In genomic region chr11:87802621-87803020, GRCm38 (mm10) we compare ENCODE assay signal across 10 mouse cellular contexts. TPM values are rescaled to one million over a fixed set of nuclear protein-coding genes. Genes with fewer than 3 reads are reported as not detected.
DNase-seq lines count a peak whose midpoint lies in the region; ATAC-seq and TF ChIP-seq lines count a peak whose summit lies in the region.
"Had no signal": no experiment of that assay in that cellular context is flagged by ENCODE, and none has a peak within 500 bp of the region (broad histone marks: within the 10 kb centered on the region; RNA-seq: fewer than 3 reads in every experiment).

No protein-coding gene starts in this region.

- TF ChIP-seq POLR2A in cerebellum, adult 2 months (IDR thresholded peaks at IDR 0.05; ENCODE audit: borderline replicate concordance, insufficient read depth, low read length) = no peak
- TF ChIP-seq POLR2A in bone marrow, adult 2 months (IDR thresholded peaks at IDR 0.05; ENCODE audit: borderline replicate concordance, control insufficient read depth, low read depth, low read length) = no peak

- no peak for TF ChIP-seq EP300 in liver, postnatal 0 days (IDR thresholded peaks at IDR 0.05; ENCODE audit: low read depth)

- H3K9me3 ChIP-seq in liver, postnatal 0 days (ENCODE audit: low read length) = no peaks in the 10 kb centered on the region
- H3K9me3 ChIP-seq: G1E; limb, embryonic 15.5 days had no signal

- intact Hi-C loops in left cerebral cortex, adult 2 months (cut with DNase I) = no loop called here
- intact Hi-C loops in left cerebral cortex, postnatal 36 days (cut with DNase I) = loop anchor here (5.0 kb wide), 1 partner anchor 155 kb away; no protein-coding TSS in a partner anchor

- peak; percentile 53 for TF ChIP-seq CTCF in cerebellum, adult 2 months (IDR thresholded peaks at IDR 0.05; ENCODE audit: borderline replicate concordance, insufficient read depth, low read depth, low read length)
- TF ChIP-seq CTCF in left cerebral cortex, adult 2 months (IDR thresholded peaks at IDR 0.05) = peak; percentile 48
- TF ChIP-seq CTCF in bone marrow, adult 2 months (IDR thresholded peaks at IDR 0.05; ENCODE audit: control insufficient read depth, insufficient read depth, low read length) = peak; percentile 57
- peak; percentile 58 for TF ChIP-seq CTCF in liver, postnatal 0 days (IDR thresholded peaks at IDR 0.05; ENCODE audit: low read depth)

- ATAC-seq in liver, postnatal 0 days = no peak

- H3K36me3 ChIP-seq in liver, postnatal 0 days (replicated peaks; ENCODE audit: insufficient read depth, low read length) = no peaks in the 10 kb centered on the region
- H3K36me3 ChIP-seq: G1E; limb, embryonic 15.5 days had no signal

- no peak overlapping the region for H3K4me2 ChIP-seq in liver, postnatal 0 days (ENCODE audit: low read depth, low read length)
- H3K4me2 ChIP-seq: limb, embryonic 15.5 days had no signal

- no peaks in the 10 kb centered on the region for H3K27me3 ChIP-seq in cerebellum, adult 2 months (ENCODE audit: control insufficient read depth, insufficient read depth, low read length)
- no peaks in the 10 kb centered on the region for H3K27me3 ChIP-seq in liver, postnatal 0 days (ENCODE audit: insufficient read depth, low read length)
- H3K27me3 ChIP-seq: limb, embryonic 15.5 days had no signal

- H3K4me3 ChIP-seq in cerebellum, adult 2 months (replicated peaks; ENCODE audit: insufficient read depth, low read depth, low read length) = no peak overlapping the region
- no peak overlapping the region for H3K4me3 ChIP-seq in left cerebral cortex, adult 2 months
- H3K4me3 ChIP-seq in bone marrow, adult 2 months (replicated peaks; ENCODE audit: control insufficient read depth, low read depth, low read length) = peak overlapping the region; percentile 20
- no peak overlapping the region for H3K4me3 ChIP-seq in liver, postnatal 0 days (ENCODE audit: low read depth, low read length)
- H3K4me3 ChIP-seq: limb, embryonic 15.5 days had no signal

- H3K9ac ChIP-seq in liver, postnatal 0 days (replicated peaks) = no peak overlapping the region
- H3K9ac ChIP-seq: limb, embryonic 15.5 days had no signal

- no peak for DNase-seq in cerebellum, adult 2 months
- no peak for DNase-seq in cerebellum, adult 9-11 months
- no peak for DNase-seq in left cerebral cortex, adult 2 months (ENCODE audit: extremely low spot score in 1 of 2, low spot score in 2 of 2)
- DNase-seq in left cerebral cortex, postnatal 36 days (ENCODE audit: low spot score in 2 of 2) = no peak
- DNase-seq in liver, postnatal 0 days = peak; percentile 43
- DNase-seq in gastrocnemius, adult 18-20 months (ENCODE audit: low spot score) = no peak
- no peak for DNase-seq in right cerebral cortex, adult 2 months (ENCODE audit: low spot score in 2 of 2)

- H3K27ac ChIP-seq in cerebellum, adult 2 months (ENCODE audit: insufficient read depth, low read length) = no peak overlapping the region
- no peak overlapping the region for H3K27ac ChIP-seq in left cerebral cortex, adult 2 months
- H3K27ac ChIP-seq in bone marrow, adult 2 months (ENCODE audit: control insufficient read depth, insufficient read depth, low read depth, low read length, poor library complexity) = no peak overlapping the region
- H3K27ac ChIP-seq in liver, postnatal 0 days (ENCODE audit: low read depth) = no peak overlapping the region
- H3K27ac ChIP-seq: limb, embryonic 15.5 days had no signal

- peaks cover 3% of the 10 kb centered on the region; the same call in 1 of the 2 replicates for H3K4me1 ChIP-seq in cerebellum, adult 2 months (ENCODE audit: control insufficient read depth, insufficient read depth, low read length)
- peaks cover 4% of the 10 kb centered on the region for H3K4me1 ChIP-seq in bone marrow, adult 2 months (ENCODE audit: control insufficient read depth, insufficient read depth, low read length)
- no peaks in the 10 kb centered on the region for H3K4me1 ChIP-seq in liver, postnatal 0 days (ENCODE audit: insufficient read depth)
- H3K4me1 ChIP-seq: limb, embryonic 15.5 days had no signal

- WGBS in cerebellum, adult 2 months = 31% methylated on average over 14 of the region's 14 CpGs
- WGBS in bone marrow, adult 2 months = 54% methylated on average over 14 of the region's 14 CpGs
- 57% methylated on average over 14 of the region's 14 CpGs for WGBS in liver, postnatal 0 days (ENCODE audit: insufficient replicate concordance)

RNA-seq across cellular contexts. Expression of gene Mpo, which starts 9.2 kb away (rescaled TPM):
- polyA plus RNA-seq in cerebellum, adult 2 months (2012; rRNA removed) = 0.08 and 0.11 TPM in 2 replicates
- total RNA-seq in left cerebral cortex, adult 2 months (2021) = not detected
- total RNA-seq in left cerebral cortex, postnatal 36 days (2021) = not detected
- polyA plus RNA-seq in bone marrow, adult 2 months (2011; ENCODE audit: insufficient read depth, insufficient read length, low replicate concordance, missing spikeins) = 330 and 630 TPM in 2 replicates
- polyA plus RNA-seq in liver, postnatal 0 days (2015; fragmentation: Nextera tagmentation; extraction: Ambion mirVana) = 250 and 274 TPM in 2 replicates
- not detected for total RNA-seq in gastrocnemius, adult 18-20 months (2021)

RNA-seq across cellular contexts. Expression of gene Lpo, which starts 25.5 kb away (rescaled TPM):
- polyA plus RNA-seq in cerebellum, adult 2 months (2012; rRNA removed) = 4.5 and 6.5 TPM in 2 replicates
- under 1 TPM; 0.45 to 0.75 TPM for total RNA-seq in left cerebral cortex, adult 2 months (2021)
- total RNA-seq in left cerebral cortex, postnatal 36 days (2021) = under 1 TPM; 0.29 to 0.39 TPM
- not detected in 2 replicates for polyA plus RNA-seq in bone marrow, adult 2 months (2011; ENCODE audit: insufficient read depth, insufficient read length, low replicate concordance, missing spikeins)
- polyA plus RNA-seq in liver, postnatal 0 days (2015; fragmentation: Nextera tagmentation; extraction: Ambion mirVana) = not detected in 2 replicates
- total RNA-seq in gastrocnemius, adult 18-20 months (2021) = not detected
- total RNA-seq: G1E had no signal
- polyA plus RNA-seq: G1E had no signal

RNA-seq across cellular contexts. Expression of gene Tspoap1, which starts 42.3 kb away (rescaled TPM):
- polyA plus RNA-seq in cerebellum, adult 2 months (2012; rRNA removed) = 198 TPM in 2 replicates
- 100 to 1,000 TPM; 190 to 202 TPM for total RNA-seq in left cerebral cortex, adult 2 months (2021)
- 100 to 1,000 TPM; 158 to 214 TPM for total RNA-seq in left cerebral cortex, postnatal 36 days (2021)
- polyA plus RNA-seq in bone marrow, adult 2 months (2011; ENCODE audit: insufficient read depth, insufficient read length, low replicate concordance, missing spikeins) = 18.0 and 50.9 TPM in 2 replicates
- 0.59 and 1.2 TPM in 2 replicates for polyA plus RNA-seq in liver, postnatal 0 days (2015; fragmentation: Nextera tagmentation; extraction: Ambion mirVana)
- not detected for total RNA-seq in gastrocnemius, adult 18-20 months (2021)

RNA-seq across cellular contexts. Expression of gene Mks1, which starts 50.4 kb away (rescaled TPM):
- 11.7 and 11.8 TPM in 2 replicates for polyA plus RNA-seq in cerebellum, adult 2 months (2012; rRNA removed)
- 1 to 10 TPM; 4.0 to 5.8 TPM for total RNA-seq in left cerebral cortex, adult 2 months (2021)
- total RNA-seq in left cerebral cortex, postnatal 36 days (2021) = 1 to 10 TPM; 4.0 to 8.0 TPM
- polyA plus RNA-seq in bone marrow, adult 2 months (2011; ENCODE audit: insufficient read depth, insufficient read length, low replicate concordance, missing spikeins) = 3.9 and 10.2 TPM in 2 replicates
- polyA plus RNA-seq in liver, postnatal 0 days (2015; fragmentation: Nextera tagmentation; extraction: Ambion mirVana) = 1.4 and 2.1 TPM in 2 replicates
- 1 to 10 TPM; 1.6 to 1.8 TPM for total RNA-seq in gastrocnemius, adult 18-20 months (2021)

Comparison
In these comparisons a context has a peak if more than half of its experiments do, and no peak if none do; other contexts are left out.
1. RNA of gene Tspoap1, which starts 42.3 kb away (total RNA-seq): 158 to 214 TPM in left cerebral cortex, postnatal 36 days and 190 to 202 TPM in left cerebral cortex, adult 2 months; not detected in gastrocnemius, adult 18-20 months; every median in the first group is over 100 times any median in the second.
2. Peak in every context shown above with its lines, with median percentiles within 50 percentile points of each other: CTCF ChIP-seq.